Mouse (Mus musculus) neutrophil, adult 65 days (primary cell): ENCODE measurements around the gene Tapt1. TPM values are rescaled to one million over a fixed set of nuclear protein-coding genes. Genes with fewer than 3 reads are reported as not detected.

Source experiments
- total RNA-seq: library from RNA; stranded (reverse); gene quantifications from 2 replicates; pipeline ENCODE4 v1.2.4, GENCODE M21; 2023

Tapt1 gene
- total RNA-seq: 47.7 and 54.8 TPM in 2 replicates

GRCm38 (mm10) chr5:44226521-44227461 is at the start of gene Tapt1:
Tapt1 (minus strand) TSS chr5:44226626.

Other genes with a start within 250 kb of the Tapt1 start
- not detected in 2 replicates for gene Fgfbp1, start 244.8 kb downstream of the Tapt1 start, total RNA-seq
- gene Prom1, start 124.6 kb downstream of the Tapt1 start, total RNA-seq: 41.9 and 52.0 TPM in 2 replicates